Mouse (Mus musculus) adipocyte (in vitro differentiated cells): ENCODE results near the gene Zfp148.

Experiments used
- DNase-seq: peaks from one replicate; pipeline ENCODE4 v3.0.0-alpha.2; 2016; ENCODE audit warnings: low spot score

Zfp148 gene

DNA sequence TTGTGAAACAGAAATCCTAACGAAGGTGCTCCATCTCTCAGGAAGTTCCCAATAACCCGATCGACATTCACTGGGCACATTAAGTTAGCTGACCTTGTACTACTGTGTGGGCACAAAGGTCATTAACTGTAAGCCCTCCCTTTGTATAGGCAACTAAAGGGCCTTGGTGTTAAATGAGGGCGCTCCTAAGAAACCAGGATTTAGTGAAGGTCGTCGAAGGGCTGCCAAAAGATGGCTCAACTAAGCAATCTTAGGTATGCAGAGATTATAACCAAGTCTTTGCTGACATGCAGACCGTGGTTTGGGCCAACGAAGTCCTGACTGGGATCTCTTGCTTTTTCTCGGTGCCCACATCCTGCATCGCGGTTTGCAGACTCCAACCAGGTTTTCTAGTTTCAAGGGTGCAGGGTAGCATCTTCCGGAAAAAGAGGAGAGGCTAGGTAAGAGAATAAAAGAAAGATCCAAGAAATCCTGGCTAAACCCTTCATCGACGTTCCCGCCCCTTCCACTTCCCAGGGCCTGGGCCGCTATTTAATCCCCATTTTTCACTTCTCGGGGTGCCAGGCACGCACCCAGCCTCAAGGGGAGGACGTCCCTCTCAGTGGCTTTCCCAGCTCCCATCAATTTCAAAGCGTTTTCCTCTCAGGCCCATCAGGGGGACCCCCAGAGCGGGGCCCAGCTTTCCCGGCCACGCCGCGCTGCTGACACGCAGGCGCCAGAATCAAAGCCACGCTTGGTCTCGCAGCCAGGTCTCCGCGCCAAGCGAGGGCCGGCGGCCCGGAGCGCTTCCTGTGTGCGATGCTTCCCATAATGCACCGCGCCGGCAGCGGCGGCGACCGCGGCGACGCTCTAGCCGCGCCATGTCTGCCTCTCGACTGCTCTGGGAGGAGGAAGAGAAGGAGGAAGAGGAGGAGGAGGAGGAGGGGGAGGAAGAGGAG lies at the start of gene Zfp148:
TSS of gene Zfp148 (plus strand) at position 893 of the 938 bp plus-strand sequence.
- peak; percentile 93 for DNase-seq

- no peak for DNase-seq
Observed at GRCm38 (mm10) chr16:33333015-33333414, 47.6 kb upstream of the Zfp148 start.

- DNase-seq: peak; percentile 81
Observed at GRCm38 (mm10) chr16:33337177-33337576, 43.5 kb upstream of the Zfp148 start.

GRCm38 (mm10) chr16:33337681-33338080 lies 43.0 kb upstream of the Zfp148 start:
- no peak for DNase-seq

- DNase-seq: no peak
Observed at GRCm38 (mm10) chr16:33338492-33338891, 42.1 kb upstream of the Zfp148 start.

DNA sequence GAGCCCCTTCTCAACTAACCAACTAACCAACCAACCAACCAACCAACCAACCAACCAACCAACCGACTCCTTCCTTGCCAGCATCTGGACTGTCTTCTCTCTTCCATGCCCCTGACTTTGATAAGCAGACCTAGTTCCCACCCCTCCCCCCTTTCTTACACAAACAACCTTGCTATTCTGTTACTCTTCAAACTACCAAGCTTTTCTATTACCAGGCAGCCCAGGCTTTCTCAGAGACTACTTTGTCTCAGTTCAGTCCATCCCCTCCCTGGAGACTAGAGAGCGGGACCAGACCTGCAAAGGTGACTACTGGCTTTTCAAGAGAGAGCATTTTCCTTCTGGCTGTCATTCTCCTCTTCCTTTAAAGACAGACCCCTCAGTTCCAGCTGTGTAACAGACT lies 41.2 kb upstream of the Zfp148 start:
- no peak for DNase-seq

GRCm38 (mm10) chr16:33342356-33342755 lies 38.3 kb upstream of the Zfp148 start:
- DNase-seq: no peak

DNA sequence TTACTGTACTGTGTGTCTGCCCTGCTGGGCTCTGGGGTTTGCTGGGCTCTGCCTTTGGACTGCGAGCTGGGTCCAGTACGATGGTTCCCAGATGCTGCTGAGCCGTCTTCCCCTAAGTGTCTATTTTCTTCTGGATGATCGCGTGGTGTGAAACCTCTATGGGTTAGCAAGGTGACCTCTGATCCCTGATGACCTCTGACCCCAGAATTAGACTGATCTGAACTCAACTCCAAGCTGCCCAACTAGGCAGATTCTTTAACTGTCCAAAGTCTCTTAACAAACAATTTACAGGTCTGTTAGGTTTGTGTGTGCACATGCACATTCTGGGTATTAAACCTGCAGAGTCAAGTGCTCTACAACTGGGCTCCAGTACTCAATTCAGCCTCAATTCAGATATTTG lies 37.5 kb upstream of the Zfp148 start:
- no peak for DNase-seq

DNA sequence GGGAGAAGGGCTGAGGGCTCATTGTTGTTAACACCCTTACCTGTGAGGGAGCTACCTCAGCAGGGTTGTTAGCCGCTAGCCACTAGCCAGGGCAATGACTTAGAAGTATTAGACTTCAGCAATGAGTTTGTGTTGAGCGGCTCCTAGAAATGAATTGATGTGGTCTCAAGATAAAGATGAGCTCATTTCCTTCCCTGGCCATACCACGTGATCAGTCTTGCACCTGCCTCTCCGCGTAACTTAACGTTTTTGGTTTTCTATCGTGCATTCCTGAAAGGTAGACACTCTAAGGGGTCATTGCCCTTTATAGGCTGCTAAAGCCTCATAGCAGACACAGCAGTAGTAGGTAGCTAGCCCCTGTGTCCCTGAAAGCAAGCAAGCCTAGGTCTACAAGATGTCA lies 37.0 kb upstream of the Zfp148 start:
- DNase-seq: no peak

DNA sequence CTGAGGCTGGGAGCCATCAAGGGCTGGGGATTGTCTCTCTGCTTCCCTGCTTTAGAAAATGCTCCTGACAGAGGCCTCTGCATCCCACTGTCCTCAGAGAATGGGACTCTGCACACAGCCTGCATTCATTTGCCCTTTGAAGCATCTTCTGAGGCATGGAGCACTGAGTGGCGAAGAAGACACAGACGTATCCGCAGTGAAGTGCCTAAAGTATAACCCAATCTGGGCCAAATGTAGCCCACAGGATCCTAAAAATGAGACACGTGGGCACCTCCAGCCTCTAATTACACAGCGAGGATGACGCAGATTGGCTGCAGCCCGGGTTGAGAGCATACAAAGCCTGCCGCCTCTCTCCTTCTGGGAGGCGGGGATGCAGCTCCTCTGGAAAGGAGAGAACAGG lies 36.3 kb upstream of the Zfp148 start:
- no peak for DNase-seq

DNA sequence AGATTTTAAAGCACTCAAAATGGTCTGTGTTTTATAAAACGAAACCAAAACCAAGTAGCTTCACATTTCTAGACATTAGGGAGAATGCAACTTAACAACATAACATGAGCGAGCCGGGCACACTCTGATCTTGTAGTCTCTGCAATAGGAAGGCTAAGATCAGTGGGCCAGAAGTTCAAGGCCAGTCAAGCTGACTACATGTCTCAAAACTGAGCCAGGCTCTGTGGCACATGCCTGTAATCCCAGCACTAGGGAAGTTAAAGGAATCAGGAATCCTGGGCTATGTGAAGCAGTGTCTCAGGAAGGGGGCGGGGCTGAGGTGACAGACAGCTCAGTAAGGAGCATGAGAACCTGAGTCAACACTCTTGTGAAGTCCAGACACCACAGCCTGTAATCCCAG lies 35.8 kb upstream of the Zfp148 start:
- peak; percentile 32 for DNase-seq

DNA sequence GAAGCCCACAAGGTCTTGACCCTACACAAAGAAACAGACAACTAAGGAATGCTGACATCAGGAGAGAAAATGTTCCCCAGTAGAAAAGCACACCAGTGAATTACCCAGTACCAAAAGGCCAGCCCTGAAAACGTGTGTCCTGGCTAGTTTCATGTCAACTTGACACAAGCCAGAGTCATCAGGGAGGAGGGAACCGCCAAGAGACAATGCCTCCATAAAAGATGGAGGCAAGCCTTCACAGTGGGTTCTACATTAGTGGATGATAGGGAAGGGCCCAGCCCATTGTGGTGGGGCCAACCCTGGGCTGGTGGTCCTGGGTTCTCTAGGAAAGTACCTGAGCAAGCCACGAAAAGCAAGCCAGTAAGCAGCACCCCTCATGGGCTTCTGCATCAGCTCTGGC lies 34.3 kb upstream of the Zfp148 start:
- DNase-seq: no peak

DNA sequence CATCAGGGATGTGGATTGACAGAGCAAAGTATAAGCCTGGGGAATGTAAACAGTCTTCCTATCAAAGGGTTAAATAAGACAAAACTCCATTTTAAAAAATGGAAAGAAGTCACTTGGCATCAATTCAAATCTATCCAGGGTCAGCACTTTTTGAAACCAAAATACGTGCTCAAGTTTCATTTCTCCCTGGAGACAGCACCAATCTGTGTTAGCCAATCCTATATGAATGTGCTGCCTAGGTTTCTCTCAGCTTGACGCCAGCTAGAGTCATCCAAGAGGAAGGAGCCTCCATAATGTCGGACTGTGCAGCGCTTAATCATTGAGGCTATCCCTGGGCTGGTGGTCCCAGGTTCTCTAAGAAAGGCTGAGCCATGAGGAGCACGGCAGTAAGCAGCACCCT lies 33.5 kb upstream of the Zfp148 start:
- DNase-seq: peak; percentile 16

DNA sequence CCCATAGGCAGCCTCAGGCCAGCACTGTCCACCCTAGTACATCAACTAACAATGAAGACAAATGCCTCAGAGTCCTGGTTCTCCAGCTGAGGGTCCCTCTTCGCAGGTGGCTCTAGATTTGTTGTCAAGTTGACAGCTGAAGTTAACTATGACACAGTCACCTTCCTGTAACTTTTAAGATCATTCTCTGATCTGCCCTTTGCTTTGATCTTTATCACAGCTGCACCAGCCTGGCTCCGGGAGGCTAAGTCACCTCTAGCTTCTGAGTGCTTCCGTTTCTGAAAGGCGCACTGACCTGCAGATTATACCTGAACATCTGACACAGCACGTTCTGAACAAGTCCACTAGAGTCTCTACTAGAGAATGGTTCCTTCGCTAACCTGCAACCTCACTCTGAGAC lies 22.8 kb upstream of the Zfp148 start:
- no peak for DNase-seq

- DNase-seq: no peak
Observed at GRCm38 (mm10) chr16:33365772-33366171, 14.9 kb upstream of the Zfp148 start.

GRCm38 (mm10) chr16:33368632-33369031 lies 12.0 kb upstream of the Zfp148 start:
- no peak for DNase-seq

DNA sequence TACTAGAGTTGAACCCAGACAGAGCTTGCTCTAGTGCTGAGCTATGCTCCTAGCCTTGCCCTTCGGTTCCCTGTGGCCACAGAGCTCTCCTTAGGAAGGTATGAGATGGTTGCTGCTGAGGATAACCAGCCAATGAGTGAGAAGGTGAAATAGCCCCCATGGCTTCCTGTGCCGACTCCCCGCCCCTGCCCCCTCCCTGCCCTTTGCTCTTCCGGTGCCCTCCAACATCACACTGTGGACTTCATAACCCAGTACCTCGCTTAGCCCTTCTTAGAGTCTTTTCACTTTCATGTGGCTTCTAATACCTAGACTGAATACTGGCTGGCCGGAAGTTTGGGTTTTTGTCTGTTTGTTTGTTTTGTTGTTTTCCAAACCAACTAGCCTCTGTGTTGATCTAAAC lies 9.8 kb upstream of the Zfp148 start:
- no peak for DNase-seq

GRCm38 (mm10) chr16:33372611-33373010 lies 8.0 kb upstream of the Zfp148 start:
- no peak for DNase-seq

GRCm38 (mm10) chr16:33373326-33373725 lies 7.3 kb upstream of the Zfp148 start:
- no peak for DNase-seq

DNA sequence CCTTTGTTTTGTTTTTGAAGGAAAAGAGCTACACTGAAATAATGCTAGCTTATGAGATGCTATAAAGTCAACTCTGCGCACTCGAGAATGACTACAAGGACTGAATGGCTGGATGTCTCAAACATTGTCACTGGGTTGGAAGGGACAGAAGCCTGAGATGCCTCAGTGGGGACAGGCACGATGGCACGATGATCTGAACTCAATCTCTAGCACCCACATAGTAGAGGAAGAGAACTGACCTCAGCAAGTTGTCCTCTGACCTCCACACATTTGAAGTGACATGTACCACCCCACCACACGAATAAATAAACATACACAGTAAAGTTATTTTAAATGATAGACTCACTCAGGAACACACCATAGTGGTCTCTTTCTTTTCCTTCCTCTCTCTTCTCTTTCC lies 4.4 kb upstream of the Zfp148 start:
- no peak for DNase-seq

DNA sequence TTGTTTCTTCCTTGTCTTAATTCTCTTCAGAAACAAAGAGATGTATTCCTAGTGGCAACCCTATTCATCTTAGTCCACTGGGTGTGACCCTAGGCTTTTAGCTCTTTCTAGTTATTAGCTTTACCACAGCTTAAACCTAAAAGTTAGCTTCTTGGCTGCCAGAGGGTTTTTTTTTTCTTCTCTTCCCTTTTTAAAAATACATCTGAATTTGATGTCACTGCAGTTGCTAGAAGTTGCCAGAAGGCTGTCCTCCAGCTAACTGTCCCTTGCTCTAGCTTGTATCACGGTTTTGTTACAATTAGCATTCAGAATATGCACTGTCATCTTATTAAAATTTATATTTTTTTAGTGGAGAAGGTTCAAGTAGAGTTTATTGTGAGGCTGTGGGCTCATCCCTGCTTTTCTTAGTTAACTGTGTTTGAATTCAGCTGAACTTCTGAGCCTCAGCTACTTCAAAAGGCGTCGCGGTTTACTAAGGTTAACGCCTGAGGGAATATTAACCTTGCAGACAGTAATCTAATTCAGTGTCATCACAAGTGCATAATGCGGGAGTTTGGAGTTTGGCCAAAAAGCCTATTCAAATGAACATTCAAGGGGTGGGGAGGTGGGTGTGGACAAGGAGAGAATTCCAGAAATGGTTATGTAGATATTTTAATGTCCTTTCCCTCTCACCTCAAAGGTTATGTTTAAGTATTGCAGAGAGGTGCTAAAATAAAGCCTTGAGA lies 1.3 kb upstream of the Zfp148 start:
- DNase-seq: peak; percentile 26

DNA sequence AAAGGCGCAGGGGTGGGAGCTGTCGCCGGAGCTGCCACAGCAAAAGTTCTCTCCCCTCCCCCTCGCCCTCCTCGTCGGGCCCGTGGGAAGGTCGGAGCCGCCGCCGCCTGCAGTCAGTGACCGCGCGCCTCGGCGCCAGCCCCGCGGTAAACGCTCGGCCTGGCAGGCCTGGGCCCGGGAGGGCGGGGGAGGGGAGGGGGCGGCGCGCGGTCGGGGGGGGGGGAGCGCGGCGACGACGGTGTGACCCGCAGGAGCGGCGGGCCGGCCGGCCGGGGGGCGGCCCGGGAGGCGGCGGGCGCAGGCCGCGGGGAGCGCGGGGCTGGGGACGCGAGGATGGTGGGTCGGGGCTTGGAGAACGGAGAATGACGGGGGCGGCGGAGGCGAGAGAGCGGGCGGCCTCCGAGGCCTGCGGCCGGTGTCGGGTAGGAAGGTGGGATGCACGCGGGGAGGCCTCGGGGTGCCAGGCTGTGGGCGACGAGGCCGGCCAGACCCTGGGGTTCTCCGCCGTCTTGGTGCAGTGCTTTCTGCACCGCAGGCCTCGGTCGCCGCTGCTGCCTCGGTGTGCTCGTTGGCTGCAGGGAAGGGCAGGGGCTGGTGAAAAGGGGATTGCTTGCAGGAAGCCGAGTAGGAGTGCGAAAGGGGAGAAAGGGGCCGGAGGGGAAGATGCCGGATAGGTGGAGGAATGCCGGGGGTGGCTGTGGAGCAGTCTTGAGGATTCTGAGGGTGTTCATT lies 412 bp downstream of the Zfp148 start:
- DNase-seq: no peak
